Mouse (Mus musculus): ENCODE data around the gene Ly6g6f.

GRCm38 (mm10) chr17:35077786-35078233, 7.6 kb downstream of the Ly6g6f start, which contains the start of gene Ly6g6d:
- TF ChIP-seq EP300 (IDR thresholded peaks at IDR 0.05; ENCODE audit: low read depth) (no peak), CTCF (IDR thresholded peaks at IDR 0.05; ENCODE audit: low read depth) (peak; percentile 55)
